Mouse (Mus musculus) stomach, postnatal 0 days (tissue): ENCODE measurements at regions not wholly inside any gene's neighbourhood (a gene's known extent, or its start where the extent isn't known, plus 50 kb on each side); places are given as distances from the start of the nearest gene placed in this dataset.

Experiments
- CTCF ChIP-seq: IDR thresholded peaks from 2 replicates; pipeline ENCODE4 v1.5.1; 2016; ENCODE audit warnings: antibody characterized with exemption, low read depth, mild to moderate bottlenecking, moderate library complexity
- EP300 ChIP-seq: optimal IDR thresholded peaks from 2 replicates; pipeline ENCODE3; 2016; ENCODE audit warnings: antibody characterized with exemption

DNA sequence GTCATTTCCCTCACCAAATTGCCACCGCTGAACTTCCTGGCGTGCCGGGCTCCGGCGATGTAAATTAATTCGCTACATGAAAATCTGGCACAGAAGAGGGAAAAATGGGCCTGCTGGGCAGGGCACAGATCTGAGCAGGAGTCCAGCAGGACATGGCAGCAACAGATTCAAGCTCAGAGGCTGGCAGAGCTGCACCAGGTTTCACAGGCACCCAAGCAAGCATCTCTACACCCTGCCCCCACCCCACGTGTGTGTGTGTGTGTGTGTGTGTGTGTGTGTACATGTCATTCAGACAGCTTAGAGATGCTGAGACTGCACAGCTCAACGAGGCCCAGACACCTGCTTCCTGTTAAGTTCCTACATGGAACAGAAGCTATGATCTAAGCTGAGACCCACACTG, 68.3 kb upstream of the Trp53i11 start:
- TF ChIP-seq CTCF (no peak), EP300 (no peak)
